Mouse (Mus musculus): Measurements from ENCODE around the gene Phlda3.

Gene Phlda3

GRCm38 (mm10) chr1:135793370-135794215 lies 27.7 kb downstream of the Phlda3 start:
- peak; percentile 61 for DNase-seq (ENCODE audit: low read depth)

GRCm38 (mm10) chr1:135794216-135795134 lies 28.6 kb downstream of the Phlda3 start:
- DNase-seq (ENCODE audit: low read depth): no peak

- DNase-seq (ENCODE audit: low read depth): no peak
Observed at GRCm38 (mm10) chr1:135798492-135798891, 32.6 kb downstream of the Phlda3 start.

- no peak for DNase-seq (ENCODE audit: low read depth)
Observed at GRCm38 (mm10) chr1:135799109-135799627, 33.2 kb downstream of the Phlda3 start.

DNA sequence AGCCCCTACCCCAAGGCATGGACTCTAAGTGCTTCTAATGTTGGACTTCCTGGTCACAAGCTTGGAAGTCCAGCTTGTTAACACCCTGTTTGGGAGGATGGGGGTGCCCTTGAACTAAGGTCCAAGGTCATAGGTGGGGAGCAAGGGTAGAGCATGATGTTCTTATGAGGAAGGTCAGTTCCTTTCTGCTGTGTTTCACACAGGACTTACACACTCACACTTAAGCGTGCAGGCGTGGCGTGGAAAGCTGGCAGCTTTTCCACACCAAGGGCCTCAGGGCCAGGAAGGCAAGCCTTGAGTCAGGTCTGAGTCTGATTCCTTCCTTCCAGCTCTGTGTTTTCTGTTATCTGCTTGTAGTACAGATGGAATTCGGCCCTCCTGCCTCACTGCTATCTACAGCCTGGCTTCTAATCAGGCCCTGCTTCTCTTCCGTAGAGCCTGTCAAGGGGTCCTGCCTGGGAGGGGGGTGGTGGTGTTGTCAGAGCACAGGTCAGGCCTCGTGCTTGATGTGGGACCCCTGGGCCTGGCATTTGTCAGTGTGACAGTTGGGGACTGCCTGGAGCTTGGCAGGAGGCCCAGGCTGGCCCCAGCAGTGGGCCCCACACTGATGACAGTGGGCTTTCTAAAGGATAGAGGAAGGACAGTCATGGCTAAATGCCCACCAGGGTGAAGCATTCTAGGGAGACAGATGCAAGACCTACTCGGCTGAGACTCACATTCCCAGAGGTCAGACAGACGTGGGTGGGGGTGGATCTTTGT lies 34.5 kb downstream of the Phlda3 start:
- DNase-seq (ENCODE audit: low read depth): no peak

DNA sequence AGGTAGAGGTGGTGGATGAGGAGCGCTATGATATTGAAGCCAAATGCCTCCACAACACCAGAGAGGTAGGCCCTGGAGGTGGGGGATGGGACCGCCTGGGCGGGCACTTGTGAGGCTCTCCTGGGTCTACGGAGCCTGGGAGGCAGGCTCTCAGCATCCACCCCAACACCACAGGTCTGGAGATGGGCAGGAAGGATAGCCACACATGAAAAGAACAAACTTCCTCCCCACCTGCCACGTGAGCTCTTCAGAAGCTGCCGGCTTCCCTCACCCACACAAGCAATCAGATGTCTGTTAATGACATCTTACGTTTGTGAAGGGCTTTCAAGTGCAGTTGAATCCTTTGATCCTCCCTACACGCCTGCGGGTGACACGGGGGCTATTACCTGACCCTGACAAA lies 41.6 kb downstream of the Phlda3 start:
- DNase-seq (ENCODE audit: low read depth): peak; percentile 85

DNA sequence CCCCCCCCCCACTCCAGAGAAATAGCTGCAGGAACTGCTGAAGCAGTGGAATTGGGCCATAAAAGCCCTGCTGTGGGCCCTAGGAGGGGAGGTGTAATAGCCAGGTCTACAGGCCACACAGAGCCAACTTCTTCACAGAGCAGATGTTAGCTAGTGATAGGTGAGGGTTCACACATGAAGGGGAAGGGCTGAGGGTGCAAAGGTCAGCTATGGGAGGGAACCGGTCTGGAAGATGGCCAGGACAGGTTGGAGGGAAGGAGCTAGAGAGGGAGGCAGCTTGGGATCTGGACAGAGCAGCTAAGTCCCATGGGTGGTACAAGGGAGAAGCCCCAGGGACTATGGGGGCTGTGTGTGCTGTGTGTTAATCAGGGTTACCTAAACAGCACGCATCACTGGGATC lies 44.3 kb downstream of the Phlda3 start:
- no peak for DNase-seq (ENCODE audit: low read depth)

- peak; percentile 90 for DNase-seq (ENCODE audit: low read depth)
Observed at GRCm38 (mm10) chr1:135811016-135811646, 45.2 kb downstream of the Phlda3 start.

GRCm38 (mm10) chr1:135812205-135812604 lies 46.3 kb downstream of the Phlda3 start:
- no peak for DNase-seq (ENCODE audit: low read depth)

DNA sequence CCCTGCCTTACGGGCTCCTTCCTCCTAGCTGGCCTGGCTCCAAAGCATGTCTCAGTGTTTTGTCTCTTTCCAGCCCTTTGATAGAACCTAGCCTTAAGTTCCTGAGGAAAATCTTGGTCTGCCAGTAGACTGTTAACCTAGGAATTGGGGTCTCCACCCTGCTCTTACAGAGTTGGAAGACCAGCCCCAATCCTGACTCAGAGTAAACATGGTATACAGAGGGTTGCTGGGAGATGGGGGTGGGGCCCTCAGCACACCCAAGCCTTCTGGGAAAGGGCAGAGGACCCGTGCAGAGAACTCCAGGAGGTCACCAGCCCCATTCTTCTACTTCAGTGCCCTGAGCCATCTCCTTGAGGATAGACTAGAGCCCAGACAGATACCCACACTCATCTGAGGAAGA lies 46.7 kb downstream of the Phlda3 start:
- no peak for DNase-seq (ENCODE audit: low read depth)

- DNase-seq (ENCODE audit: low read depth): no peak
Observed at GRCm38 (mm10) chr1:135813071-135813470, 47.2 kb downstream of the Phlda3 start.

DNA sequence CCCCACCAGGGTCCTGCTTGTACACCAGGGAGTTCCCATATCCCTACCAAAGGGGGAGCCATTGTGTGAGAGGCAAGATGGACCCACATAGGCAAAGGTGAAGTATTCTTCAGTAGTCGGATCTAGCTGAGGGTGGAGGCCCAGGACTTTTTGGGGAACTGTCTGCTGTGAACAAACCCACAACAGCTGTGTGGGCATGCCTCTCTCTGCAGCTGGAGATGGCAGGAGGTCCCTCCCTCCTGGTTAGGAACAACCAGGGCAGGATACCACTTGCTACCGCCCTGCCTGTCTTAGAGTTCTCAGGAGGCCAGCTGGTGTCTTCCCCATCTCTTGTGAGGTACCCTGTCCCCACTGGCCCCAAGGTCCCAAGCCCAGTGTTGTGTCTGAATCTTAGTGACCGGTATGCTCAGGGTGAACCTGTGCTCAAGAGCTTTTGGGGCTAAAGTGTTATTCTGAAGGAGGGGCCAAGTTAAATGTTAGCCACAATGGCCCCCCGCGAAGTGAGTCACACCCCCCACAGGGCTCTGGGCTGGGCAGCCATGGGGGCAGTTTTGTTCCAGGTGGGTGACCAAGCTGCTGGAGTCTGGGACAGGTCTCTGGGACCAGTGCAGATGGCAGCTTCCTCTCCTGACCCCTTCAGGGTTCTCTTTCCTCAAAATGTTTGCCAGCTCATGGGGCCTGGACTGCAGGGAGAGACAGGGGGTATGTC lies 47.9 kb downstream of the Phlda3 start:
- no peak for DNase-seq (ENCODE audit: low read depth)

GRCm38 (mm10) chr1:135814531-135814930 lies 48.6 kb downstream of the Phlda3 start:
- no peak for DNase-seq (ENCODE audit: low read depth)

DNA sequence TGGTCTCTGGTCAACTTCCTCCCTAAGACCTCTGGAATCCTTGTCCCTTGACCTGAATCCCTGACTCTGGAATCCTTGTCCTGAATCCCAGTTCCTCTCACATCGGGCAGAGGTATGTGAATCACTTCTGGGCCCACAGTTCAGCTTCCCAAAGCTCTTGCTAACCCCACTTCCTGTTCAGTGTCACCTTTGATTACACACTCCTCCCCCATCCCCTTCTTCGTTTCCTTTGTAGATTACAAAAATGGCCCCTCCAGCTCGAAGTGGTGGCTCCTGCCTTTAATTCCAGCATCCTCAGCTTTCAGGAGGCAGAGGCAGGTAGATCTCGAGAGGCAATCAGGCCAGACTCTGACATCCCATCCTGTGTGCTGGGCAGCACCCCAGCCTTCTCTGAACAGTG lies 51.7 kb downstream of the Phlda3 start:
- peak; percentile 63 for DNase-seq (ENCODE audit: low read depth)

- peak; percentile 47 for DNase-seq (ENCODE audit: low read depth)
Observed at GRCm38 (mm10) chr1:135818481-135819086, 52.7 kb downstream of the Phlda3 start, which contains the start of gene Lad1. Gene Lad1, plus strand, starts transcription at chr1:135818598.

All from naive thymus-derived CD4-positive, alpha-beta T cell, adult 2 months (primary cell).